ENCODE assay signal across 29 mouse cellular contexts in genomic region chr11:119322521-119322920, GRCm38 (mm10). TPM values are rescaled to one million over a fixed set of nuclear protein-coding genes. Genes with fewer than 3 reads are reported as not detected.
DNase-seq lines count a peak whose midpoint lies in the region; TF ChIP-seq lines count a peak whose summit lies in the region.
"Had no signal": no experiment of that assay in that cellular context is flagged by ENCODE, and none has a peak within 500 bp of the region (broad histone marks: within the 10 kb centered on the region; RNA-seq: fewer than 3 reads in every experiment).

No protein-coding gene starts in this region.

- no peak overlapping the region for H3K4me3 ChIP-seq in cerebellum, adult 2 months (replicated peaks; ENCODE audit: insufficient read depth, low read depth, low read length)
- H3K4me3 ChIP-seq in gastrocnemius, adult 2 months = no peak overlapping the region
- H3K4me3 ChIP-seq in myocyte = no peak overlapping the region
- H3K4me3 ChIP-seq: embryonic facial prominence, embryonic 10.5 days; embryonic facial prominence, embryonic 13.5 days; erythroblast, embryonic 14.5 days; forebrain, embryonic 13.5 days; heart, adult 2 months; heart, embryonic 10.5 days; heart, embryonic 13.5 days; hindbrain, embryonic 12.5 days; hindbrain, embryonic 15.5 days had no signal

- no peaks in the 10 kb centered on the region for H3K4me1 ChIP-seq in cerebellum, adult 2 months (ENCODE audit: control insufficient read depth, insufficient read depth, low read length)
- H3K4me1 ChIP-seq: embryonic facial prominence, embryonic 10.5 days; embryonic facial prominence, embryonic 13.5 days; forebrain, embryonic 13.5 days; heart, embryonic 10.5 days; heart, embryonic 13.5 days; hindbrain, embryonic 12.5 days; hindbrain, embryonic 15.5 days had no signal

- no peak overlapping the region for H3ac ChIP-seq in myocyte (ENCODE audit: control insufficient read depth, insufficient read length)

- TF ChIP-seq POLR2A in cerebellum, adult 2 months (IDR thresholded peaks at IDR 0.05; ENCODE audit: borderline replicate concordance, insufficient read depth, low read length) = no peak
- TF ChIP-seq POLR2A in myocyte (IDR thresholded peaks at IDR 0.05; ENCODE audit: insufficient read length, low read depth) = no peak

- TF ChIP-seq CTCF in cerebellum, adult 2 months (IDR thresholded peaks at IDR 0.05; ENCODE audit: borderline replicate concordance, insufficient read depth, low read depth, low read length) = no peak
- no peak for TF ChIP-seq CTCF in gastrocnemius, adult 2 months (IDR thresholded peaks at IDR 0.05)

- peak; percentile 43 to 44 for DNase-seq in cerebellum, adult 2 months
- no peak for DNase-seq in cerebellum, postnatal 4 days (ENCODE audit: low spot score in 2 of 2)
- DNase-seq in gastrocnemius, adult 2 months = peak; percentile 47
- no peak for DNase-seq in gastrocnemius, adult 8-10 months (ENCODE audit: low spot score in 2 of 2)
- peak; percentile 54 to 55 for DNase-seq in cerebellum, postnatal 25 days
- no peak for DNase-seq in layer of hippocampus, postnatal 36 days
- DNase-seq: adrenal gland, adult 2 months; adrenal gland, postnatal 14 days; embryo, embryonic 11 days; forebrain, postnatal 0 days; gastrocnemius, postnatal 10 days; gastrocnemius, postnatal 36 days; heart, adult 2 months; heart, postnatal 14 days; heart, postnatal 4 days; kidney, adult 2 months had no signal

- no peaks in the 10 kb centered on the region for H3K79me2 ChIP-seq in myocyte (ENCODE audit: control insufficient read depth, insufficient read depth)

- H3K27me3 ChIP-seq in cerebellum, adult 2 months (ENCODE audit: control insufficient read depth, insufficient read depth, low read length) = no peaks in the 10 kb centered on the region
- peaks cover 43% of the 10 kb centered on the region for H3K27me3 ChIP-seq in myocyte (ENCODE audit: control insufficient read depth, insufficient read depth, insufficient read length)
- H3K27me3 ChIP-seq: forebrain, embryonic 13.5 days; hindbrain, embryonic 12.5 days; hindbrain, embryonic 15.5 days had no signal

- no peak overlapping the region for H3K4me2 ChIP-seq in myocyte (ENCODE audit: low read depth)
- H3K4me2 ChIP-seq: embryonic facial prominence, embryonic 13.5 days; forebrain, embryonic 13.5 days; heart, embryonic 13.5 days; hindbrain, embryonic 12.5 days; hindbrain, embryonic 15.5 days had no signal

- intact Hi-C loops in gastrocnemius, adult 2 months (cut with DNase I) = no loop called here

- 23% methylated on average over 13 of the region's 13 CpGs for WGBS in cerebellum, adult 2 months

- H3K36me3 ChIP-seq in myocyte (ENCODE audit: control insufficient read depth, insufficient read depth) = no peaks in the 10 kb centered on the region
- H3K36me3 ChIP-seq: embryonic facial prominence, embryonic 10.5 days; embryonic facial prominence, embryonic 13.5 days; heart, embryonic 10.5 days; heart, embryonic 13.5 days; hindbrain, embryonic 12.5 days; hindbrain, embryonic 15.5 days had no signal

- H3K27ac ChIP-seq in cerebellum, adult 2 months (ENCODE audit: insufficient read depth, low read length) = no peak overlapping the region
- H3K27ac ChIP-seq in gastrocnemius, adult 2 months = no peak overlapping the region
- H3K27ac ChIP-seq: embryonic facial prominence, embryonic 10.5 days; embryonic facial prominence, embryonic 13.5 days; forebrain, embryonic 13.5 days; heart, adult 2 months; heart, embryonic 10.5 days; heart, embryonic 13.5 days; hindbrain, embryonic 12.5 days; hindbrain, embryonic 15.5 days had no signal

TF ChIP-seq in myocyte, 11 proteins besides CTCF, POLR2A, EP300 and RAD21:
- TF ChIP-seq MYOD1 (IDR thresholded peaks at IDR 0.05; ENCODE audit: control insufficient read depth in 1 of 3, insufficient read length in 2 of 3, low read depth in 2 of 3) = no peak
- TF ChIP-seq MYOG (IDR thresholded peaks at IDR 0.05; ENCODE audit: control insufficient read depth in 1 of 3, insufficient read depth in 1 of 3, insufficient read length in 2 of 3, low read depth in 2 of 3) = peak in 2 of 3 experiments; percentile 23 to 40

RNA-seq across cellular contexts. Expression of gene Card14, which starts 15.0 kb away (rescaled TPM):
- 0.18 and 0.43 TPM in 2 replicates for polyA plus RNA-seq in cerebellum, adult 2 months (2012; rRNA removed)
- total RNA-seq in gastrocnemius, adult 2 months (2021) = under 1 TPM; 0.33 to 0.54 TPM
- total RNA-seq in gastrocnemius, adult 8-10 months (2022) = under 1 TPM; 0.10 to 0.25 (median 0.22) TPM
- 1.1 TPM for polyA plus RNA-seq in myocyte (2012; fragmentation: generic; extraction: Trizol)
- 1 to 10 TPM in 1 of 2 experiments, under 1 TPM in 1; 0.52 to 1.2 TPM for total RNA-seq in layer of hippocampus, postnatal 36 days (2021)
- total RNA-seq: granulocyte monocyte progenitor cell, adult 5-6 weeks; MEL had no signal
- polyA plus RNA-seq: C2C12; CD4-positive, CD25-positive, alpha-beta regulatory T cell, adult 4 months; forebrain, embryonic 13.5 days had no signal

RNA-seq across cellular contexts. Expression of gene Eif4a3, which starts 22.6 kb away (rescaled TPM):
- 120 and 133 TPM in 2 replicates for polyA plus RNA-seq in cerebellum, adult 2 months (2012; rRNA removed)
- total RNA-seq in gastrocnemius, adult 2 months (2021) = 10 to 100 TPM; 42.1 to 51.6 TPM
- 10 to 100 TPM; 30.7 to 53.1 (median 42.8) TPM for total RNA-seq in gastrocnemius, adult 8-10 months (2022)
- polyA plus RNA-seq in myocyte (2012; fragmentation: generic; extraction: Trizol) = 247 TPM
- total RNA-seq in layer of hippocampus, postnatal 36 days (2021) = 10 to 100 TPM; 89.2 to 91.8 TPM

RNA-seq across cellular contexts. Expression of gene Sgsh, which starts 32.8 kb away (rescaled TPM):
- 8.8 and 9.4 TPM in 2 replicates for polyA plus RNA-seq in cerebellum, adult 2 months (2012; rRNA removed)
- total RNA-seq in gastrocnemius, adult 2 months (2021) = 1 to 10 TPM; 2.7 to 3.0 TPM
- 1 to 10 TPM; 2.3 to 3.8 (median 2.7) TPM for total RNA-seq in gastrocnemius, adult 8-10 months (2022)
- 4.2 TPM for polyA plus RNA-seq in myocyte (2012; fragmentation: generic; extraction: Trizol)
- total RNA-seq in layer of hippocampus, postnatal 36 days (2021) = 1 to 10 TPM; 4.7 to 5.8 TPM

RNA-seq across cellular contexts. Expression of gene Slc26a11, which starts 32.8 kb away (rescaled TPM):
- polyA plus RNA-seq in cerebellum, adult 2 months (2012; rRNA removed) = 12.9 and 15.6 TPM in 2 replicates
- total RNA-seq in gastrocnemius, adult 2 months (2021) = 1 to 10 TPM; 1.9 to 2.8 TPM
- 1 to 10 TPM; 2.5 to 4.2 (median 3.0) TPM for total RNA-seq in gastrocnemius, adult 8-10 months (2022)
- polyA plus RNA-seq in myocyte (2012; fragmentation: generic; extraction: Trizol) = 1.5 TPM
- 1 to 10 TPM; 5.4 to 5.5 TPM for total RNA-seq in layer of hippocampus, postnatal 36 days (2021)
- total RNA-seq: MEL had no signal
- polyA plus RNA-seq: erythroblast, embryonic 14.5 days had no signal

RNA-seq across cellular contexts. Expression of gene Gaa, which starts 54.8 kb away (rescaled TPM):
- polyA plus RNA-seq in cerebellum, adult 2 months (2012; rRNA removed) = 233 and 246 TPM in 2 replicates
- 100 to 1,000 TPM; 148 to 177 TPM for total RNA-seq in gastrocnemius, adult 2 months (2021)
- 100 to 1,000 TPM; 187 to 198 (median 192) TPM for total RNA-seq in gastrocnemius, adult 8-10 months (2022)
- 86.4 TPM for polyA plus RNA-seq in myocyte (2012; fragmentation: generic; extraction: Trizol)
- 100 to 1,000 TPM; 294 to 299 TPM for total RNA-seq in layer of hippocampus, postnatal 36 days (2021)

Comparison
In these comparisons a context has a peak if more than half of its experiments do, and no peak if none do; other contexts are left out.
1. DNase-seq: peak in cerebellum, adult 2 months (2 of 2), gastrocnemius, adult 2 months (single experiment) and cerebellum, postnatal 25 days (2 of 2); none in cerebellum, postnatal 4 days (0 of 2), gastrocnemius, adult 8-10 months (0 of 2) and layer of hippocampus, postnatal 36 days (0 of 2).